Mouse (Mus musculus): ENCODE measurements at regions not wholly inside any gene's neighbourhood (a gene's known extent, or its start where the extent isn't known, plus 50 kb on each side); places are given as distances from the start of the nearest gene placed in this dataset.
A peak's percentile ranks its signal among the peaks of the same experiment; 100 is the strongest.

DNA sequence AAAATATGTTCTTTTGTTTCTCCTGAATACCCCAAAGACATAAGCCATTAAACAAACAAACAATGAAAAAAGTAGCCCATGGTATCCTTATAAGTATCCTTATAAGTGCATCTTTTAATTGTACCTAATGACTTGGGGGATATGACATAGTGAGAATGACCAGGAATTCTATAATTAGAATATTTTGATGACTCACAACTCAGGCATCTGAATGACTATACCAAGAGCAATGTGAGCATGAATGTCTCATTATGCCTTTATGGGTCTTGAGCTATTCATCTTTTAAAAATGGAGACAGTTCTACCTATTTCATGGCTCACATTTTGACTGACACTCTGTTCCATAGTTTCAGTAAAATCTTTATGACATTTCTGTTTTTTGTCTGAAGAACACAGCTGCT, 423.3 kb downstream of the Kcna4 start:
- Histone ChIP-seq H3K36me3 (no peaks in the 10 kb centered on the region), H3K27ac (no peak overlapping the region), H3K27me3 (no peaks in the 10 kb centered on the region), H3K4me2 (replicated peaks) (no peak overlapping the region), H3K9ac (replicated peaks) (no peak overlapping the region), H3K4me3 (replicated peaks) (no peak overlapping the region), H3K4me1 (replicated peaks) (no peaks in the 10 kb centered on the region), H3K9me3 (no peaks in the 10 kb centered on the region)
- ATAC-seq = no peak

DNA sequence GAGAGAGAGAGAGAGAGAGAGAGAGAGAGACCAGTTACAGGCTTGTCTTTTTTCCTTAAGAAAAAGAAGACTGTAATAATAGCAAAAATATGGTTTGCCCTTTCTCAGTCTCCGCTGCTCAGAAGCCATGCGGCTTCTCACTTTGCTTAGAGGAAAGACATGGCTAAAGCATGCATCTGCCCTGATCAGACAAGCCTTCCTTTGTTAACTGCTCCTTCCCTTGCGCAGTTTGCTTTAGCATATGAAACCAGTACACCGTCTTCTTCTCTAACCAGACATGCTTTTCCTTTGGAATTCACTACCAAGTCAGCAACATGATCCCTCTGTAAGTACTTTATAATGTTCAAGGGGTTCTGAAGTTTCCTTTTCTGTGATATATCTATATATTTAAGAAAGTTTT, 439.0 kb downstream of the Kcna4 start:
- ATAC-seq = no peak
- WGBS = 70% methylated on average over 4 of the region's 4 CpGs

GRCm38 (mm10) chr2:107734291-107734690, 443.9 kb downstream of the Kcna4 start:
- Histone ChIP-seq H3K9ac (replicated peaks) (no peak overlapping the region), H3K27ac (no peak overlapping the region), H3K4me3 (replicated peaks) (no peak overlapping the region), H3K36me3 (no peaks in the 10 kb centered on the region), H3K27me3 (no peaks in the 10 kb centered on the region), H3K4me1 (replicated peaks) (no peaks in the 10 kb centered on the region), H3K9me3 (no peaks in the 10 kb centered on the region), H3K4me2 (replicated peaks) (no peak overlapping the region)
- ATAC-seq = 0 out of 2 replicates have a peak, but pooled peaks have one; percentile 40
- WGBS = 71% methylated on average over 3 of the region's 3 CpGs

More for the DNA sequence above, 439.0 kb downstream of the Kcna4 start:
- H3K36me3 ChIP-seq = no peaks in the 10 kb centered on the region
- H3K4me2 ChIP-seq (replicated peaks) = no peak overlapping the region
- H3K27me3 ChIP-seq = no peaks in the 10 kb centered on the region
- no peaks in the 10 kb centered on the region for H3K9me3 ChIP-seq
- H3K4me3 ChIP-seq (replicated peaks) = no peak overlapping the region
- H3K4me1 ChIP-seq (replicated peaks) = 0 out of 2 replicates have a peak, but pooled peaks cover 4% of the 10 kb centered on the region
- H3K9ac ChIP-seq (replicated peaks) = no peak overlapping the region
- no peak overlapping the region for H3K27ac ChIP-seq

GRCm38 (mm10) chr2:107734703-107735102, 444.3 kb downstream of the Kcna4 start:
- no peaks in the 10 kb centered on the region for H3K9me3 ChIP-seq
- ATAC-seq = no peak
- no peaks in the 10 kb centered on the region for H3K4me1 ChIP-seq (replicated peaks)
- H3K27me3 ChIP-seq = no peaks in the 10 kb centered on the region
- no peaks in the 10 kb centered on the region for H3K36me3 ChIP-seq
- H3K4me2 ChIP-seq (replicated peaks) = no peak overlapping the region
- H3K27ac ChIP-seq = no peak overlapping the region
- no peak overlapping the region for H3K9ac ChIP-seq (replicated peaks)
- no peak overlapping the region for H3K4me3 ChIP-seq (replicated peaks)

All from midbrain, embryonic 13.5 days (tissue).